Mouse (Mus musculus): ENCODE measurements around the gene Pan2. TPM values are rescaled to one million over a fixed set of nuclear protein-coding genes. Genes with fewer than 3 reads are reported as not detected.

Pan2 gene
- total and polyA plus RNA-seq, 3 experiments: 6.5 to 15.2 (median 6.9) TPM

GRCm38 (mm10) chr10:128369599-128369998 is 66.5 kb downstream of the Pan2 start:
- Histone ChIP-seq H3K4me1 (ENCODE audit: control insufficient read depth, insufficient read depth, low read length) (peaks cover 9% of the 10 kb centered on the region), H3K79me2 (replicated peaks; ENCODE audit: control insufficient read depth, insufficient read depth, low read length) (no peaks in the 10 kb centered on the region), H3K9ac (ENCODE audit: low read depth, low read length) (peak overlapping the region; percentile 80), H3K4me3 (peak overlapping the region; percentile 74), H3K36me3 (ENCODE audit: control insufficient read depth, insufficient read depth, low read length) (peaks cover 8% of the 10 kb centered on the region), H3K27me3 (ENCODE audit: control insufficient read depth, insufficient read depth, low read length) (no peaks in the 10 kb centered on the region), H3K27ac (peak overlapping the region; percentile 98)
- intact Hi-C loops (cut with DNase I): no loop called here
- TF ChIP-seq POLR2A (IDR thresholded peaks at IDR 0.05; ENCODE audit: insufficient read depth, low read depth, low read length): no peak
- TF ChIP-seq EP300 (IDR thresholded peaks at IDR 0.05; ENCODE audit: insufficient read depth, low read depth, low read length): no peak
- no peak for TF ChIP-seq CTCF (IDR thresholded peaks at IDR 0.05)
- 69% methylated on average over 6 of the region's 6 CpGs for WGBS
- DNase-seq: no peak

- DNase-seq: no peak
- Histone ChIP-seq H3K79me2 (replicated peaks; ENCODE audit: control insufficient read depth, insufficient read depth, low read length) (no peaks in the 10 kb centered on the region), H3K4me3 (no peak overlapping the region), H3K4me1 (ENCODE audit: control insufficient read depth, insufficient read depth, low read length) (peaks cover 8% of the 10 kb centered on the region), H3K9ac (ENCODE audit: low read depth, low read length) (no peak overlapping the region), H3K27me3 (ENCODE audit: control insufficient read depth, insufficient read depth, low read length) (no peaks in the 10 kb centered on the region), H3K36me3 (ENCODE audit: control insufficient read depth, insufficient read depth, low read length) (peaks cover 8% of the 10 kb centered on the region), H3K27ac (peak overlapping the region; percentile 98)
- intact Hi-C loops (cut with DNase I): no loop called here
- WGBS: 38% methylated on average over 6 of the region's 6 CpGs
- TF ChIP-seq EP300 (IDR thresholded peaks at IDR 0.05; ENCODE audit: insufficient read depth, low read depth, low read length) (no peak), CTCF (IDR thresholded peaks at IDR 0.05) (no peak), POLR2A (IDR thresholded peaks at IDR 0.05; ENCODE audit: insufficient read depth, low read depth, low read length) (no peak)
These were observed 66.9 kb downstream of the Pan2 start for GRCm38 (mm10) chr10:128370021-128370420.

GRCm38 (mm10) chr10:128370601-128371000 is 67.5 kb downstream of the Pan2 start:
- no peak for DNase-seq
- Histone ChIP-seq H3K4me1 (ENCODE audit: control insufficient read depth, insufficient read depth, low read length) (peaks cover 8% of the 10 kb centered on the region), H3K4me3 (no peak overlapping the region), H3K79me2 (replicated peaks; ENCODE audit: control insufficient read depth, insufficient read depth, low read length) (no peaks in the 10 kb centered on the region), H3K36me3 (ENCODE audit: control insufficient read depth, insufficient read depth, low read length) (peaks cover 8% of the 10 kb centered on the region), H3K27ac (no peak overlapping the region), H3K9ac (ENCODE audit: low read depth, low read length) (no peak overlapping the region), H3K27me3 (ENCODE audit: control insufficient read depth, insufficient read depth, low read length) (no peaks in the 10 kb centered on the region)
- TF ChIP-seq CTCF (IDR thresholded peaks at IDR 0.05) (no peak), EP300 (IDR thresholded peaks at IDR 0.05; ENCODE audit: insufficient read depth, low read depth, low read length) (no peak), POLR2A (IDR thresholded peaks at IDR 0.05; ENCODE audit: insufficient read depth, low read depth, low read length) (no peak)
- 63% methylated on average over 4 of the region's 4 CpGs for WGBS
- intact Hi-C loops (cut with DNase I): no loop called here

Other genes with a start within 250 kb of the Pan2 start
- 10 to 100 TPM; 96.0 to 97.3 TPM for gene Ptges3, start 244.4 kb upstream of the Pan2 start, total RNA-seq (2021)
- gene Ptges3, start 244.4 kb upstream of the Pan2 start, polyA plus RNA-seq (2012; rRNA removed): 16.3 and 19.2 TPM in 2 replicates
- gene Atp5b, start 220.1 kb upstream of the Pan2 start, total RNA-seq (2021): 1,000 to 10,000 TPM; 7,689 to 9,158 TPM
- gene Atp5b, start 220.1 kb upstream of the Pan2 start, polyA plus RNA-seq (2012; rRNA removed): 8,017 and 9,446 TPM in 2 replicates
- gene Baz2a, start 211.8 kb upstream of the Pan2 start, total RNA-seq (2021): 10 to 100 TPM; 18.4 to 22.4 TPM
- 15.5 and 23.7 TPM in 2 replicates for gene Baz2a, start 211.8 kb upstream of the Pan2 start, polyA plus RNA-seq (2012; rRNA removed)
- 10 to 100 TPM; 91.9 to 94.7 TPM for gene Rbms2, start 123.0 kb upstream of the Pan2 start, total RNA-seq (2021)
- 98.4 and 108 TPM in 2 replicates for gene Rbms2, start 123.0 kb upstream of the Pan2 start, polyA plus RNA-seq (2012; rRNA removed)
- gene Gls2, start 108.9 kb upstream of the Pan2 start, total RNA-seq (2021): under 1 TPM; 0.75 to 0.78 TPM
- 1.00 and 1.4 TPM in 2 replicates for gene Gls2, start 108.9 kb upstream of the Pan2 start, polyA plus RNA-seq (2012; rRNA removed)
- 10 to 100 TPM; 35.0 to 37.5 TPM for gene Spryd4, start 91.5 kb upstream of the Pan2 start, total RNA-seq (2021)
- 32.1 and 48.4 TPM in 2 replicates for gene Spryd4, start 91.5 kb upstream of the Pan2 start, polyA plus RNA-seq (2012; rRNA removed)
- gene Mip, start 77.5 kb upstream of the Pan2 start, total RNA-seq (2021): not detected
- gene Mip, start 77.5 kb upstream of the Pan2 start, polyA plus RNA-seq (2012; rRNA removed): not detected in 2 replicates
- gene Timeless, start 71.3 kb upstream of the Pan2 start, total RNA-seq (2021): 1 to 10 TPM; 6.5 to 7.6 TPM
- 5.7 and 9.6 TPM in 2 replicates for gene Timeless, start 71.3 kb upstream of the Pan2 start, polyA plus RNA-seq (2012; rRNA removed)
- not detected for gene Apon, start 49.2 kb upstream of the Pan2 start, total RNA-seq (2021)
- gene Apon, start 49.2 kb upstream of the Pan2 start, polyA plus RNA-seq (2012; rRNA removed): 0.18 TPM in 1 of 2 replicates, not detected in the other
- not detected for gene Apof, start 34.7 kb upstream of the Pan2 start, total RNA-seq (2021)
- 0.18 TPM in 1 of 2 replicates, not detected in the other for gene Apof, start 34.7 kb upstream of the Pan2 start, polyA plus RNA-seq (2012; rRNA removed)
- 10 to 100 TPM in 1 of 2 experiments, 1 to 10 TPM in 1; 7.3 to 12.2 TPM for gene Stat2, start 32.8 kb upstream of the Pan2 start, total RNA-seq (2021)
- gene Stat2, start 32.8 kb upstream of the Pan2 start, polyA plus RNA-seq (2012; rRNA removed): 11.0 and 17.5 TPM in 2 replicates
- gene Il23a, start 4.6 kb upstream of the Pan2 start, total RNA-seq (2021): under 1 TPM in 1 of 2 experiments, not detected in 1; 0.16 TPM
- 0.12 TPM in 1 of 2 replicates, not detected in the other for gene Il23a, start 4.6 kb upstream of the Pan2 start, polyA plus RNA-seq (2012; rRNA removed)
- 10 to 100 TPM; 58.9 to 65.3 TPM for gene Cnpy2, start 19.1 kb downstream of the Pan2 start, total RNA-seq (2021)
- 27.8 and 48.0 TPM in 2 replicates for gene Cnpy2, start 19.1 kb downstream of the Pan2 start, polyA plus RNA-seq (2012; rRNA removed)
- 1,000 to 10,000 TPM in 1 of 2 experiments, 100 to 1,000 TPM in 1; 947 to 1,091 TPM for gene Cs, start 34.4 kb downstream of the Pan2 start, total RNA-seq (2021)
- gene Cs, start 34.4 kb downstream of the Pan2 start, polyA plus RNA-seq (2012; rRNA removed): 1,148 and 1,658 TPM in 2 replicates
- gene Coq10a, start 65.7 kb downstream of the Pan2 start, total RNA-seq (2021): 100 to 1,000 TPM; 332 to 391 TPM
- gene Coq10a, start 65.7 kb downstream of the Pan2 start, polyA plus RNA-seq (2012; rRNA removed): 356 and 500 TPM in 2 replicates
- 10 to 100 TPM; 41.8 to 47.5 TPM for gene Ankrd52, start 73.8 kb downstream of the Pan2 start, total RNA-seq (2021)
- 29.2 and 34.6 TPM in 2 replicates for gene Ankrd52, start 73.8 kb downstream of the Pan2 start, polyA plus RNA-seq (2012; rRNA removed)
- gene Slc39a5, start 97.9 kb downstream of the Pan2 start, total RNA-seq (2021): not detected
- not detected in 2 replicates for gene Slc39a5, start 97.9 kb downstream of the Pan2 start, polyA plus RNA-seq (2012; rRNA removed)
- gene Nabp2, start 108.2 kb downstream of the Pan2 start, total RNA-seq (2021): 10 to 100 TPM; 45.2 to 48.2 TPM
- gene Nabp2, start 108.2 kb downstream of the Pan2 start, polyA plus RNA-seq (2012; rRNA removed): 25.0 and 25.1 TPM in 2 replicates
- gene Rnf41, start 108.3 kb downstream of the Pan2 start, total RNA-seq (2021): 10 to 100 TPM; 15.8 to 16.9 TPM
- 12.5 and 17.8 TPM in 2 replicates for gene Rnf41, start 108.3 kb downstream of the Pan2 start, polyA plus RNA-seq (2012; rRNA removed)
- gene Smarcc2, start 155.9 kb downstream of the Pan2 start, total RNA-seq (2021): 10 to 100 TPM; 75.5 to 77.6 TPM
- 49.1 and 61.1 TPM in 2 replicates for gene Smarcc2, start 155.9 kb downstream of the Pan2 start, polyA plus RNA-seq (2012; rRNA removed)
- 100 to 1,000 TPM; 242 to 302 TPM for gene Myl6, start 190.8 kb downstream of the Pan2 start, total RNA-seq (2021)
- gene Myl6, start 190.8 kb downstream of the Pan2 start, polyA plus RNA-seq (2012; rRNA removed): 379 and 468 TPM in 2 replicates
- 1 to 10 TPM; 3.5 to 3.8 TPM for gene Myl6b, start 195.3 kb downstream of the Pan2 start, total RNA-seq (2021)
- 2.9 and 4.1 TPM in 2 replicates for gene Myl6b, start 195.3 kb downstream of the Pan2 start, polyA plus RNA-seq (2012; rRNA removed)
- 10 to 100 TPM; 16.4 to 17.9 TPM for gene Esyt1, start 222.5 kb downstream of the Pan2 start, total RNA-seq (2021)
- gene Esyt1, start 222.5 kb downstream of the Pan2 start, polyA plus RNA-seq (2012; rRNA removed): 23.6 and 24.7 TPM in 2 replicates
- gene Zc3h10, start 244.4 kb downstream of the Pan2 start, total RNA-seq (2021): 1 to 10 TPM; 7.5 to 7.6 TPM
- gene Zc3h10, start 244.4 kb downstream of the Pan2 start, polyA plus RNA-seq (2012; rRNA removed): 6.6 and 6.8 TPM in 2 replicates
- gene Rpl41, start 246.0 kb downstream of the Pan2 start, total RNA-seq (2021): 1,000 to 10,000 TPM; 1,453 to 1,598 TPM
- 853 and 867 TPM in 2 replicates for gene Rpl41, start 246.0 kb downstream of the Pan2 start, polyA plus RNA-seq (2012; rRNA removed)